Mouse (Mus musculus) right cerebral cortex, postnatal 4 days (tissue): ENCODE measurements around the gene Slc37a1.
A peak's percentile ranks its signal among the peaks of the same experiment; 100 is the strongest.

Experiments
- DNase-seq: peaks from one replicate; pipeline ENCODE4 v3.0.0-alpha.2; 2022

Slc37a1 gene

DNA sequence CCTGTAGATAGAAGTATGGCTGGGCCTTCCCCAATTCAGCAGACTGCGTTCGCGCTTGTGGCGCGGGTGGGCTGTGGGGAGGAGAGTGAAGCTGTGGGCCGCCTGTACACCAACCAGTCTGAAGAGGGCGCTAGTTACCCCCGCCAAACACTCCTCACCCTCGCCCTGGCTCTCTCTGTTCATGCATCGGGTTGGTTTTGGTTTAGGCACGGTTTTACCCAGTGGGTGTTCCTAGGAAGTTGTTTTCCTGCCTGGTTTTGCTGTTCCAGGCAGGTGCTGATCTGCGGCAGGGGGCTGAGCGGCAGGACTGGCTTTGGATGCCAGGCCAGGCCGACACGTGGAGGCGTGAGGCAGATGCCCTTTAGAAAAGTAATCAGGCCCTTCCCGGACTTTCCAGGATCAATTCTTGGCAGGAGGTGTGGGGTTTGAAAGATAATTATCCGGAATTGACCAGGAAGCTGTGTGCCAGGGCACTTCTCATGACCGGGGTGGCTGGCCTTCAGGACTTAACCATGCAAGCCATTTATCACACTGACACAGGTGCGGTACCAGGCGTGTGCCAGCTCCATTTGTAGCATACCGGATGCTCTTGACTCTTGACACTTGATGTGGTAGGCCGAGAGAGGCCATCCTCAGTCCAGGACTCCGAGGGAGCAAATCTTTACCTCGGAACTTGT lies 8.8 kb downstream of the Slc37a1 start:
- DNase-seq, result peak; percentile 57

DNA sequence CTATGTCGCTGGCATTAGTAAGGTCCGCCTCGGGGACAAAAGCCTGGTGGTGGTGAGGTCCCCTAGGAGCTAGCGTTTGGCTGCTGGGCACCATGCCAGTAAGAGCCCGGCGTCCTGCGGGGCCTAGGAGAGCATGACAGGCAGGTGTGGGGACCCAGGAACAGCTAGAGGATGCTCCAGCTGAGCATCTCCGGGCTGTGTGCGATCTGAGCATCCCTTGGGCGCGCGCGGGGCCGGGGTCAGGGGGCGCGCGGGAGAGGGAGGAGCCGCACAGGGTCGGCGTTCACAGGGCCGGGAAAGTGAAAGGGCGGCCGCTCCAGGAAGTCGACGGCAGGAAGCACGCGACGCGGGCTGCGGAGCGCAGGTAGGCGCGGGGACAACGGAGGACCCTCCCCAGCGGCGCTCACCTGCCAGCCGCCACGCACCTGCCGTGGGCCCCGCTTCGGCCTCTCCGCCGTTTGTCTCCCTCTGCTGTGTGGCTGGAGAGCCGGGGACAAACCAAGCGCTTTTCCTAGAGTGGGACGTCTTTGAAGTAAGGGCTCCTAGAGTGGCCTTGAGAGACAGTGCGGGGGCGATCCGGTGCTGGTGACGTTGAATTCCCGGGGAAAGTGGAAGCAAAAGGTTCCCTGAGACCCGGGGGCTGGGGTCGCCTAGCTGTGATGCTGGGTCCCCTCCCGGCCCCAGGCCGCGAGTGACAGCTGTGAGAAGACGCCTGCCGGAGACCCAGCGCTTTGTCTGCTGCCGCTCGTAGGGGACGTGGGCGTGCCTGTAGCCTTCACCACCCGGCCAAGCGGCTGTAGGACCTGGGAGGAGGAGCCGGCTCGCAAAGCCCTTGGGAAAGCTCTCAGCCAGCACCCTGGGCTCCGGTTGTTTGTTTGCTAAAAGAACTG lies 9.5 kb downstream of the Slc37a1 start:
- DNase-seq, result peak; percentile 79

DNA sequence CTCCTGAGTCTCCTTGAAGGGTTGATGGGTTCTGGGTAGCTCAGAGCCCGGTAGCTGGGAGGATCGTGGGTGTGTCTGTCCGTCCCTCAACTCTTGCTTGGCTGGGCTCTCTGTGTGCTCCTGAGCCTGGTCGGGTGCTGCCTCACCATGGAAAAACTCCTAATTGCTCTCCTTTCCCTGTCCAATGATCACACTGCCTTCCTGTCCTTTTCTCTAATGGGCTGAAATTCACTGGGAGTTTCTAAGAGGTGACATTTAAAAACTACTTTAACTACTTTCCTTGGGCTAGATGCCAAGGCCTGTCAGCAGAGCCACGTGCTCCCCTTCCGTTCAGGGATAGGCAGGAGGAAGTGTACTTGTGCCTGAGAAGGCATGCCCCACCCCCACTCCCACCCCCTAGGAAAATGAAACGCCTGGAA lies 10.9 kb downstream of the Slc37a1 start:
- DNase-seq, result no peak

DNA sequence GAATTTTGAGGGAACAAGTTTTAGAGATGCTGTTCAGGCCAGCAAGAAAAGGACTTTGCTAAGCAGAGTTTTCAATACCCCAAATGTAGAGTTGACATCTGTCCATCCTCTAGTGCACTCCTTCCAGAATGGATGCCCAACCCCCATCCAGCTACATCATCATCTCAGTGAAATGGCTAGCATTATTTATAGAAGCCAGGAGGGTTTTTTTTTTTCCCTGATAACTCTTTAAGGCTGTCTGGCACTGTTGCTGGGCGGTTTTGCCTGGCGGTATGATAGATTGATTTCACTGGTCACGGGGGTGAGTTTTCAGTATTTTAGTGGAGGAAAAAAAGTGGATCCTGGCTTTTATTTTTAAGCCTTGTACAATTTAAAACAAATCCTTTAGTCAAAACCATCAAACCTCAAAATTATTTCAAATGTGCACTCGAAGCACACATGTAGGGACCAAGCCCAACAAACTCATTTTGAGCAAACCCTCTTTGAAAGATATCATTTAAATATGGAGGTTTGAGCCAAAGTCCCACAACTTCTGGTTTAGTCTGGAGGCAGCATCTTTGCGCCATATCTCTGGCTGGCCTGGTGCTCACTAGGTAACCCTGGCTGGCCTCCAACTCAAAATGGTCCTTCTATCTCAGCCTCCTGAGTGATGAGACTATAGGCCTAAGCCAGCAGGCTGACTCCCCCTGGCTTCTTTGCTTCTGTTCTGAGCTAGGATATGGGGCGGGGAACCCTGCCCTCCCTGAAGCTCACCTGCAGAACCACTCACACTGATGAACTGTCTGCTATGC lies 12.0 kb downstream of the Slc37a1 start:
- DNase-seq, result no peak

DNA sequence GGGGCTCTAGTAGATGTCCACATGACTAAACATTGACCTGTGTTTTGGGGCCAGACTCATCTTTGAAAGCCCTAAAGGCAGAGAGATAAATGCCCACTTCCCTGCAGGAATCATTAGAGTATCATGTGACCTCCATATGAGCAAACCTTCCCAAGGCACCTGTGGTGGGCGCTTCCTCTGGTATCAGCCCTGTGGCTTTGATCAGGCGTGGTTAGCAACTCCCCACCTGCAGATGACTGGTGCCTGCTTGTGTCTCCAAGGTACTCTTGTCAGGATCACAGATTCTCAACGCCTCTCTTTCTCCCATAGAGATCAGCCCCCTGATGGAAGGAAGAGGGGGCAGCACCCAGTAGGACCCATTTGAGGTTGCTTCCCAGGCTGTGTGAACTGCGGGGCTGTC lies 13.4 kb downstream of the Slc37a1 start:
- DNase-seq, result no peak

DNA sequence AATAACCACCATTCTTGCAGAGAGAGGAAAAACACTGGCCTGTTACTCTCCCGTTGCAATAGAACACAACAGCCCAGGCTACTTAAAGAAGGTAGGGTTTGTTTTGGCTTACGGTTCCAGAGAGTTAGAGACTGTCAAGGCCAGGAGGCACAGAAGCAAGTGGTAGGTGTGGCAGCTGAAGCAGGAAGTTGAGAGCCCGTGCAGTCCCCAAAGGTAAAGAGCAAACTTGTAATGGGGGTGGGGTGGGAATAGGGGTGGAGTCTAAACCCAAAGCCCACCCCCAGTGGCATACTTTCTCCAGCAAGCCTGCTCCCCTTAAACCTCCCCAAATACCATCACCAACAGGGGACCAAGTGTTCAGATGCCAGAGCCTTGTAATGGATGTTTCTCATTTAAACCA lies 14.1 kb downstream of the Slc37a1 start:
- no peak for DNase-seq

DNA sequence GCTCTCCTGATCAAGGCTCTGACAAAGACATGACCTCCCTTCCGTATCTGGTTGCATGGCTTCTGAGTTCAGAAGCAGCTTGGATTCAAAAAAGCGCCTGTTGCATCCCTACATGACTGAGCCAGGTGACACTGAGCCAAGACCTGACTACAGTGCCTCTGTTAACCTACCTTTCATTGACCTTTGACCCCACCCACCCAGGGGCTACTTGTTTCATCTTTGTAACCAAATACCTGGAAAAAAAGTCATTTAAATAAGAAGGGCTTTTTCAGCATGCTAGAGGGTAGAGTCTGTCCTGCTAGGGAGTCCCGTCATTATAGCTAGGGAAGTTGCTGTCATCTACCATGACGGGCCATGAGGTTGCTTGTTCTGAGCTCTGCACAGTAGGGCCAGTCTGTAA lies 16.8 kb downstream of the Slc37a1 start:
- no peak for DNase-seq

DNA sequence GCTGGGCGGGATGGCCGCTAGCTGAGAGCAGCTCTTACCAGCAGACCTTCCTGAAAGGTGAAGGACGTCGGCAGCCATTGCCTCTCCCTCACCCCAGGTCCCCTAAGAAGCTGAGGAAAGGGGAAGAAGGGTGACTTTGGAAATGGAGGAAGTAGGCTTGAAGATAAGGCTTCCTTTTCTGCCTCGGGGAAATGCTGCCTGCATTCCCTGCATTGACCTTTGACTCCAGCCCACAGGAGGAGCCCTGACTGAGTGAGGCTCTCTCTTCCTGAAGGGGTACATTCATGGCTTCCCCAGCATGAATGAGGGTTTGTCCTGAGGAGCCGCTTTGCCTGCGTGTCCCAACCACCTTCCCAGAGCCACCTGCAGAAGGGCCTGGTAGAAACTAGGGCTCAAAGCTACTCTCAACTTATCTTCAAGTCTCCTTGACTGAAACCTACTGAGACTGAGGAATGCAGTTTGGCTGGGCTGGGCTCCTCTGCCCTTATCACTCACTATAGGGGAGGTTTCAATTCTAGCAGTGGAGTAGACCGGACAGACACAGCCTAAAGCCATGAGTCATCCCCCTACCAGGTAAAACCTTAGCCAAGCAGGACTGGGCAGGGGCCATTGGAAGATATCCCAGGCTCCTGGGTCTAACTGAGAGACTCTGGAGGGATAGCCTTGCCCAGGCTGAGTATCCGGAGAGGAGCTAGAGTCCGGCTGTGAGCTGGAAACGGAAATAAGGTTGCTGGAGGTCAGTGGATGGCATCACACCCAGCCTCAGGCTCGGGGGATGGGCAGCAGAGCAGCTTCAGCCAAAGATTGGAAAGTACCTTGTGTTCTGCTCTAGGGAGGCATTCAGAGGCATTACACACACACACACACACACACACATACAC lies 18.5 kb downstream of the Slc37a1 start:
- DNase-seq, result no peak

DNA sequence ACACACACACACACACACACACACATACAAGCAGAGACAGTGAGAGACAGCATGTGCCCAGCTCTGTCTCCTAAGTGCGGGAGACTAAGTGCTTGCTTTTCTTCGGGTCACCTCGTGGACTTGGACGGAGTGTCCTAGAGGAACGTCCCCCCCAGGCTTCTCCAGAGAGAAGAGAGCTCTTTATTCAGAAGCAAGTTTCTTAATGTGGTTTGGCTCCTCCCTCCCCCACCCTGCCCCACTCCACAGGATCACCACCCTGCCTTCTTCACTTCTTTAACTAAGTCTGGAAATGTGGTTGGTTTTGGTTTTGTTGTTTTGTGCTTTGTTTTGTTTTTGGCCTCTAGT lies 19.2 kb downstream of the Slc37a1 start:
- DNase-seq, result no peak

DNA sequence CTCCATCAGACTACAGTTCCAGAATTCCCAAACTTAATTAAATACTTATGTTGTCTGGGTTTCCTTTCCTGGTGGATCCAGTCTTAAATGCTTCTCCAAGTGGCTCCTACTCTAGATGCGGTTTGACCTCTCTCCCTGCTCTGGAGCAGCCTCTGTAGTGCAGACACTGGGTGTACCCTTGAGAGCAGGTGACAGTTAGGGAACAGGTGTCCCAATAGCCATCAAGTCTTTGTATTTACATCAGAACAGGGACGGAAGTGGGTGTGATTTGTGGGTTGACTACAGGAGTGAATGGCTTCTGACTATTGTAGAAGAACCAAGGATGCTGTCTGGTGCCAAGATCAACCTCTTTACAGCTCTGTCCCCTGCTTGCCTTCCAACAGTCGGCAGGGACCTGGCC lies 21.2 kb downstream of the Slc37a1 start:
- DNase-seq, result no peak

DNA sequence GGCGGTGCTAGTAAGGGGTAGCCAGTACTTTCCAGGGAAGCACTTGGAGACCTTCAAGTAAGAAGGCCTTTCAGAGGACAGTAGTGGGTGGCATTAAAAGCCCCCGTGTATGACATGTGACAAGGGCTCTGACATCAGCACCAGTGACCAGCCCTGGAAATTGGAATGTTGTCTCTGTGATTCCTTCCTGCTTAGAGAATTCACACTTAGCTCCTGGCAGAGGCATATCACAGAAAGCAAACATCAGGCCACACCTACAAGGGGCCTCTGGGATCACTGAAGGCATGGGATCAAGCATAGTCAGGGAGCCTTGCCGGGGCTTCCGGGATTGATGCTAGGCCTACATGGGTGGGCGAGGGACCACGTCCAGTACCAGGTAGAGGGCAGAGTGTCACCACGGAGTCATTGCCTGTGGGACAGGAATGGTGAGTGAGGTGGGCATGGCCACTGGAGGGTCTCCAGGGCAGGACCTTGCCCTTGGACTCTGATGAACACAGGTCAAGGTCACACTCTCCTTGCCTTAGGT lies 21.8 kb downstream of the Slc37a1 start:
- no peak for DNase-seq

DNA sequence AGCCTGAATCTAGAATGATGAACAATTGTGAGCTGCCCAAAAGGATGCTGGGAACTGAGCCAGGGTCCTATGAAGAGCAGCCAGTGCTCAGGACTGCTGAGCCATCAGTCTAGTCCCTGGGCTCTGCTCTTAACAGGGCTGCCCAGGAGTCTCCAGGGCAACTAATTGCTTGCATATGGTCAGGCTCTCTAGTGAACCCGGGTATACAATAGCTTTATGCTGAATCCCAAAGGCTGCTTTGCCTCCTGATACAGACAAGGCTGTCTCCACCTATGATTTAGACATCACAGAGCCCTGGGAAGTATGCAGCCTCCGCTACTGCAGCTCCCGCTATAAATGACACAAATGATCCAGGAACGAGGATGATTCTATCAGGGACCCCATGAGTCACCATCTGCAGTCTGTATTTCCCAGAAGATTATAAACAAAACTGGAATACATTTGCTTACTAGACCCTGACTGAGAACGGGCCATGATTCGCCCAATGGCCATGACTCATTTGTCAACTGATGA lies 22.7 kb downstream of the Slc37a1 start:
- no peak for DNase-seq

DNA sequence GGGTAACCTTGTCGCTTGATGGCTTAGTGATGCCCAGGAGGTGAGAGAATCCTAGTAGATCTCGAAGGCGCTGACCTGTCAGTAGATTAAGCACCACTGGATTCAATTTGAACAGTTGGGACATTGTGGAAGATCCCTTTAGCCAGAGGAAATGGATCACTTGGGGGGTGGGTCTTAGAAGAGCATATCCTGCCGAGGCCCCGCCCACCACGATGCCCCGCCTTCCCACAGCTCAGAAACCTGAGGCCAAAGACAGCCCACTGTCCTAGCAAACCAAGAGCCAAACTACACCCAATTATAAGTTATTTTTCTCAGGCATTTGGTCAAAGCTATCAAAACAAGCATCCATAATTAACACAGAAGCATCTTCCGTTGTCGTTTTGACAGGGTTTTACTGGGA lies 24.5 kb downstream of the Slc37a1 start:
- no peak for DNase-seq

DNA sequence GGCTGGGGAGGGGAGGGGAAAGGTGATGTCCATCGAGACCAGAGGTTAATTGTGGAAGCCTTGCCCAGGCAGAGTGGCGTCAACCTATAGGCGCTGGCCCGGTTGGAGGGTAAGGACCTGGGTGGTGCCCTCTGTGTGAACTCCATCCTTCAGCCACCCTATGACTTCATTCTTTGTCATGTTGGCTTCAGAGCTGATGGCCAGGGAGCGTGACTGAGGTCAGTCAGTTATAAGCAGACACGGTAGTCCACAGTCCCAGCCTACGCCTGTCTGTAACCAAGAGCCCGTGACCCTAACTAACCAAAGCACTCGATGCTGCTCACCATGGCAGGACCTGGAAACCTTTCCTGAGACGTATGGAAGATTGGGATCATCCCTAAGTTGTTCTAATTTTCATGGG lies 26.1 kb downstream of the Slc37a1 start:
- DNase-seq, result no peak

DNA sequence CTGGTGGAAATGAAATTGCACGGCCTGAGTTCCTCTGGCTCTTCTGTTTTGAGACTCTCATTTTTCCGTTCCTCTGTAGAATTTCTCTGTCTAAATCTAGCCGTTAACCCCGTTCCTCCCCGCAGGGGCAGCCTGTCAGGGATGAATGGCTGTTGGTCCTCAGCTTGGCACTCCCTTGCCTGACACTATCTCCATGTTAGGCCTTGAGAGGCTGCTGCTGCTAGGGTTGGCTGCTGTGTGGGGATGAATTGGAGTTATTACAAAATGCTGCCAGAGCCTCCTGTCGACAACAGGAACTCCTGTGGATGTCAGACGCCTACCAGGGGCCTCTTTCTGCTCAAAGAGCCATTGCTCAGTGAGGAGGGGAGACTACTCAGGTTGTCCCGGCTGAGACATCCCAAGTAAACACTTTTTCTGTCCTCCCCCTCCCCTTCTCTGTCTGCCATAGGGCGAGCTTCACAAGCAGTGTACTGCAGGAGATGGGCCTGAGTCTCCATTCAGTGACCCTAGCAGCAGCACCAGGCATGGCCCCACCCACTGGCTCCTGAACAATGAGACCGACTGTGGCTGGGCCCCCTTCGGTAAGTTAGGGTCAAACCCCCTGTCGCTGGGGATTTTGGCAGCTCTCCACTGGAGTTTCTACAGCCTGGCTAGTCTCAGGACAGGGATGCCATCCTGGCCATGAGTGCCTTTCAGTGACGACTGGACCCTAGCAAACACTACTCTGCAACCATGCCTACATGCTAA lies 28.6 kb downstream of the Slc37a1 start:
- DNase-seq, result no peak

DNA sequence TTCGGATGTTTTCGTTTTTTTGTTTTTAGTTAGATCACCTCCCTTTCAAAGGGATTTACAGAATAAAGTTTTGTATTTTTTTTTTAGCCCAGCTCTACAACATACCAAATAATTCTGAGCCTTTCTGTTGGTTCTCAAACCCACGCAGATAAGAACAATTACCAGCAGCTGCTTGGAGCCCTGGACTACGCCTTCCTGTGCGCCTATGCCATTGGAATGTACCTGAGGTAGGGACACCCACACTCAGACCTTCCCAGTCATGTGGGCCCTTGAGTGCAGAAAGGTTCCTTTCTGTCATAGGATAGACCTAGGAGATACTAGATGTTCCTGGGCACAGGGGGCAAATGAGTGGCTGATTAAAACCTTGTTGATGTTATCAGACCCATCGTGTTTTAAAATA lies 29.4 kb downstream of the Slc37a1 start:
- DNase-seq, result no peak

DNA sequence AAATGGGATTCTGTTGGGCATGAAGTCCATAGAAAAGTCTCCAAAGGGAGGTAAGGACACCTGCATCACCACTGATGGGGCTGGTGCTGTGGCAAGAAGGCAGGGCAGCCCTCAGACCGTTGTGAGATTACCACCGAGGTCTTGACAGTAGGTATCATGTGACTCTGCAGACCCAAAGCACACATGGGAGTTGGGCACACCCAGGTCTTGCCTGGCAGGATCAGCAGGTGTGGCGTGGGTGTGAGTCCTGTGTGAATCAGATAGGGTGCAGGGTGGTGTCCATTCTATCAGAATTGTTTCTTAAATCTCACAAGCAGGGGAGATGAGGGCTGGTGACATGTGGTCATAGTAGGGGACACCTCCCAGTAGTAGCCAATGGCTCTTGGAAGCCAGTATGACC lies 30.4 kb downstream of the Slc37a1 start:
- no peak for DNase-seq

DNA sequence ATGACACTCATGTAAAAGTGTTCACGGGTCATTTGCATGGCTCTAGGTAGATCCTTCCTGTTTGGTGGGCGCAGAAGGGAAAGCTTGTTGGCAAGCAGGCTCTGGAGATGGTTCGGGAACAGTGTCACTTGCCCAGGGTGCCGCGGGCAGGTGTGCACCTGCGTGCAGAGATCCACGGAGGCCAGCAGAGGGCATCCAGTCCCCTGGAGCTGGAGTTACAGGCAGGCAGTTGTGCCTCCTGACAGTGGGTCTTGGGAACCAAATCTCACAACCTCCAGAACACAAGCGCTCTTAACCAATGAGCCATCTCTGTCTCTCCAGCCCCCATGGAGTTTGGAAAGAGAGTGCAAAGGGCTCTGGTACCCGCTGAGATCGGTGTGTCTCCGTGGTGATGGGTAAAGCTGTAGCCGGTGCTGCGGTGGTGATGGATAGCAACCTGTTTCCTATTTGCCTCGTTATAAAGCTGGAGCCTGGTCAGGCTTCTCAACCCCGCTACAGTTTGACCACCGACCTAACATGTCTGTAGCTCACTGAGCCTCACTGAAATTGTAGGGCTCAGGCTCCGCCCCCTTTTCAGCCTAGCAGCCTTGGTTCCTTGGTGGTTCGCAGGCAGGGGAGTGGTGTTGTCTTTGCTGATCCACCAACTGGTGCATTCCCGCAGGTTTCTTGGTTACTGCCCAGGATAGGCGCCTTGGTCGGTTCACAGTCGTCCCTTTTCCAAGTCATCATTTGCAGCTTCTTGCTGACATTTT lies 31.1 kb downstream of the Slc37a1 start:
- DNase-seq, result no peak

DNA sequence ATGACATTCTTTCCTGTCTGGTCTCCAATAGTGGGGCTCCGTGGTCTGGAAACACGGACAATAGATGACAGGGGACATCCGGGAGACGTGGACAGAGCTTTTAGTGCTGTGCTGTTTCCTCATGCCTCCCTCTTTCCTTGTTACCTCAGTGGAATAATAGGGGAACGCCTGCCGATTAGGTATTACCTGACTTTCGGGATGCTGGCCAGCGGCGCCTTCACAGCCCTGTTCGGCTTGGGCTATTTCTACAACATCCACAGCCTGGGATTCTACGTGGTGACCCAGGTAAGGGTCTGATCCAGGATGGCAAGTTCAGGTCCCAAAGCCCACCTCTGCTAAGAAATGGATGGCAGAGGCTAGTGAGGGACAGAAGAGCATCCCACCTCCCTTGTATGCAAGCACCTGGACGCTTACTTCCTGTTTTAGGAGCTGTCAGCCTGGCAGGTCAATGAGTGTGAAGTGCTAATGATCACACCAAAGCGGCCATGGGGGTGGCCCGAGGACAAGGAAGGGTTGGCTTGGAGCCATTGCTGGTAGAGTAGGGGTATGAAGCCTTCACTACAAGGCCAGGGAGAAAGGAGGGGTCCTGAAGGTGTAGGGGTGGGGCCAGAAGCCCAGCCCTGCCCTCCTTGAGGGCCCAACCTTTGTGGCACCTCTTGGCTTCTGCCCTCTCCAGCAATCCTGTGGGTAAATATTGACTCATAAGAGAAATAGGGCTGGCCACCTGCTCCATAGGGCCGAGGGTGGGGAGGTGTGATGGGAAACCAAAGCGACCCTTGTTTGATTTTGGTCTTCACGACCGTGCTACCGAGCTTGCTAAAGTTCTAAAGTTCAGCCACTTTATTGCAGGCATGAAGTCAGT lies 32.5 kb downstream of the Slc37a1 start:
- no peak for DNase-seq

DNA sequence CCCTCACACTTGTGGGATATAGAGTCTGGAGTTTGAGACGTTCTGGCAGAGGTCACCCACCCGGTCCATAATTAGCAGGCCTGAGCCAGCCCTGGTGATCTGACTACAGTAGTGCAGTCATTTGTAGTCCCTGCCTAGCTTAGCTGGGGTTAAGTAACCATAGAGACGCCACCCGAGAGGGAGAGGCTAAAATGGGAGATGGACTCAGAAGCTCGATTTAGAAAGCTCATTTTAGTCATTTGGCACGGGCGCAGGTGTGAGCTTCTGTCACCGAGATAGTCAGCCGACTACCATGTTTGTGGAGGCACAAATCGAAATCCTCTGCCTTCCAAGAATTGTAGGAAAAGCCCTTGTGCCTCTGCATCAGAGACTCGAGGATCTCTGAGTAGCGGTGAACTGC lies 34.8 kb downstream of the Slc37a1 start:
- peak; percentile 79 for DNase-seq
